Mouse (Mus musculus) forebrain, embryonic 16.5 days (tissue): ENCODE results near the gene Mms19. TPM values are rescaled to one million over a fixed set of nuclear protein-coding genes. Genes with fewer than 3 reads are reported as not detected.

Experiments
- ATAC-seq: fragments of 200-750 bp; cut with Nextera tagmentation; 2 replicates; pipeline ENCODE4 v1.8.0; 2017; ENCODE audit warnings: mild to moderate bottlenecking, moderate library complexity
- H3K27ac ChIP-seq: fragments of 300-500 bp; sonication (generic); 2 replicates; pipeline ENCODE4 v1.5.1; 2014; ENCODE audit warnings: low read length, control low read depth
- H3K27me3 ChIP-seq: fragments of 300-500 bp; sonication (generic); replicated peaks from 2 replicates; pipeline ENCODE4 v1.6.1; 2014; ENCODE audit warnings: low read length; ENCODE audit not compliant: control insufficient read depth, insufficient read depth
- H3K36me3 ChIP-seq: fragments of 300-500 bp; sonication (generic); 2 replicates; pipeline ENCODE4 v1.6.1; 2014; ENCODE audit not compliant: control insufficient read depth, insufficient read depth
- H3K4me1 ChIP-seq: fragments of 300-500 bp; sonication (generic); replicated peaks from 2 replicates; pipeline ENCODE4 v1.6.1; 2014; ENCODE audit warnings: low read length; ENCODE audit not compliant: control insufficient read depth, insufficient read depth
- H3K4me2 ChIP-seq: fragments of 300-500 bp; sonication (generic); 2 replicates; pipeline ENCODE4 v1.6.1; 2014; ENCODE audit warnings: mild to moderate bottlenecking, low read length, control low read depth
- H3K4me3 ChIP-seq: fragments of 300-500 bp; sonication (generic); replicated peaks from 2 replicates; pipeline ENCODE4 v1.5.1; 2014; ENCODE audit warnings: mild to moderate bottlenecking, low read length, control low read depth
- H3K9ac ChIP-seq: fragments of 300-500 bp; sonication (generic); replicated peaks from 2 replicates; pipeline ENCODE4 v1.6.1; 2014; ENCODE audit warnings: low read depth, low read length, control low read depth
- H3K9me3 ChIP-seq: fragments of 300-500 bp; sonication (generic); 2 replicates; pipeline ENCODE4 v1.6.1; 2016; ENCODE audit warnings: low read length; ENCODE audit not compliant: control insufficient read depth
- WGBS: fragments of 180-500 bp; shearing (Covaris S2); extraction: QIAGEN DNeasy Blood & Tissue Kit; methylation state at CpG from one replicate; pipeline ENCODE4 v1.1.7; 2014; 5-methylcytosine and 5-hydroxymethylcytosine counted together
- polyA plus RNA-seq: library from polyadenylated mRNA; unstranded; fragments of >200 nt; fragmentation: Nextera tagmentation; extraction: Ambion mirVana; gene quantifications from 2 replicates; pipeline ENCODE4 v1.2.1, GENCODE M21; 2015

Gene Mms19
- polyA plus RNA-seq, 1 experiment from 2014 or later, result 39.4 TPM

GRCm38 (mm10) chr19:42015001-42015400 lies 34.0 kb upstream of the Mms19 start:
- H3K27me3 ChIP-seq, result no peaks in the 10 kb centered on the region
- no peaks in the 10 kb centered on the region for H3K9me3 ChIP-seq
- 78% methylated on average over 6 of the region's 6 CpGs for WGBS
- no peak overlapping the region for H3K9ac ChIP-seq
- no peak overlapping the region for H3K27ac ChIP-seq
- H3K36me3 ChIP-seq, result no peaks in the 10 kb centered on the region
- no peak for ATAC-seq
- no peak overlapping the region for H3K4me2 ChIP-seq
- H3K4me3 ChIP-seq, result no peak overlapping the region
- H3K4me1 ChIP-seq, result peaks cover 4% of the 10 kb centered on the region; the same call in 1 of the 2 replicates

GRCm38 (mm10) chr19:42014231-42014825 lies 33.4 kb upstream of the Mms19 start:
- no peaks in the 10 kb centered on the region for H3K27me3 ChIP-seq
- 72% methylated on average over 3 of the region's 3 CpGs for WGBS
- H3K36me3 ChIP-seq, result no peaks in the 10 kb centered on the region
- H3K9me3 ChIP-seq, result no peaks in the 10 kb centered on the region
- H3K9ac ChIP-seq, result no peak overlapping the region
- H3K4me2 ChIP-seq, result no peak overlapping the region
- H3K4me1 ChIP-seq, result peaks cover 4% of the 10 kb centered on the region; the same call in 1 of the 2 replicates
- no peak overlapping the region for H3K4me3 ChIP-seq
- no peak overlapping the region for H3K27ac ChIP-seq
- ATAC-seq, result no peak

- ATAC-seq, result no peak
- H3K4me1 ChIP-seq, result no peaks in the 10 kb centered on the region
- no peak overlapping the region for H3K4me3 ChIP-seq
- H3K9me3 ChIP-seq, result no peaks in the 10 kb centered on the region
- 85% methylated on average over 7 of the region's 7 CpGs for WGBS
- no peak overlapping the region for H3K9ac ChIP-seq
- H3K27ac ChIP-seq, result no peak overlapping the region
- no peak overlapping the region for H3K4me2 ChIP-seq
- no peaks in the 10 kb centered on the region for H3K36me3 ChIP-seq
- no peaks in the 10 kb centered on the region for H3K27me3 ChIP-seq
These were observed 30.2 kb upstream of the Mms19 start for GRCm38 (mm10) chr19:42011123-42011522.

- WGBS, result 74% methylated on average over 4 of the region's 4 CpGs
- H3K4me3 ChIP-seq, result no peak overlapping the region
- no peak overlapping the region for H3K27ac ChIP-seq
- no peak overlapping the region for H3K9ac ChIP-seq
- no peaks in the 10 kb centered on the region for H3K4me1 ChIP-seq
- H3K36me3 ChIP-seq, result no peaks in the 10 kb centered on the region
- H3K9me3 ChIP-seq, result no peaks in the 10 kb centered on the region
- no peak overlapping the region for H3K4me2 ChIP-seq
- no peaks in the 10 kb centered on the region for H3K27me3 ChIP-seq
- ATAC-seq, result no peak
These were observed 29.5 kb upstream of the Mms19 start for GRCm38 (mm10) chr19:42010436-42010835.

- Histone ChIP-seq H3K4me2 (no peak overlapping the region), H3K9ac (no peak overlapping the region), H3K36me3 (no peaks in the 10 kb centered on the region), H3K4me1 (no peaks in the 10 kb centered on the region), H3K9me3 (no peaks in the 10 kb centered on the region), H3K27ac (no peak overlapping the region), H3K27me3 (no peaks in the 10 kb centered on the region), H3K4me3 (no peak overlapping the region)
- no peak for ATAC-seq
- WGBS, result 67% methylated on average over 7 of the region's 7 CpGs
These were observed 28.1 kb upstream of the Mms19 start for GRCm38 (mm10) chr19:42009067-42009466.

- H3K27ac ChIP-seq, result no peak overlapping the region
- WGBS, result 73% methylated on average over 3 of the region's 3 CpGs
These were observed 27.6 kb upstream of the Mms19 start for GRCm38 (mm10) chr19:42008586-42008985.

GRCm38 (mm10) chr19:42006568-42006967 lies 25.6 kb upstream of the Mms19 start:
- Histone ChIP-seq H3K4me2 (no peak overlapping the region), H3K36me3 (no peaks in the 10 kb centered on the region), H3K4me3 (no peak overlapping the region), H3K4me1 (no peaks in the 10 kb centered on the region), H3K27ac (no peak overlapping the region), H3K9ac (no peak overlapping the region), H3K9me3 (no peaks in the 10 kb centered on the region), H3K27me3 (no peaks in the 10 kb centered on the region)
- 64% methylated on average over 8 of the region's 8 CpGs for WGBS
- no peak for ATAC-seq

More at GRCm38 (mm10) chr19:42008586-42008985, 27.6 kb upstream of the Mms19 start:
- H3K36me3 ChIP-seq, result no peaks in the 10 kb centered on the region
- H3K9me3 ChIP-seq, result no peaks in the 10 kb centered on the region
- H3K4me3 ChIP-seq, result no peak overlapping the region
- no peaks in the 10 kb centered on the region for H3K27me3 ChIP-seq
- no peaks in the 10 kb centered on the region for H3K4me1 ChIP-seq
- no peak overlapping the region for H3K4me2 ChIP-seq
- no peak overlapping the region for H3K9ac ChIP-seq
- ATAC-seq, result no peak

GRCm38 (mm10) chr19:42005616-42006015 lies 24.7 kb upstream of the Mms19 start:
- Histone ChIP-seq H3K27ac (no peak overlapping the region), H3K27me3 (no peaks in the 10 kb centered on the region), H3K9me3 (no peaks in the 10 kb centered on the region), H3K36me3 (no peaks in the 10 kb centered on the region), H3K4me1 (no peaks in the 10 kb centered on the region), H3K4me2 (no peak overlapping the region), H3K9ac (no peak overlapping the region), H3K4me3 (no peak overlapping the region)
- 84% methylated on average over 3 of the region's 3 CpGs for WGBS
- ATAC-seq, result no peak

- no peak for ATAC-seq
- no peaks in the 10 kb centered on the region for H3K9me3 ChIP-seq
- H3K4me3 ChIP-seq, result no peak overlapping the region
- H3K4me1 ChIP-seq, result no peaks in the 10 kb centered on the region
- 82% methylated on average over 6 of the region's 6 CpGs for WGBS
- no peaks in the 10 kb centered on the region for H3K27me3 ChIP-seq
- H3K36me3 ChIP-seq, result no peaks in the 10 kb centered on the region
- H3K4me2 ChIP-seq, result no peak overlapping the region
- no peak overlapping the region for H3K9ac ChIP-seq
- H3K27ac ChIP-seq, result no peak overlapping the region
These were observed 23.3 kb upstream of the Mms19 start for GRCm38 (mm10) chr19:42004258-42004657.
